Mouse (Mus musculus): ENCODE data around the gene Aco2. TPM values are rescaled to one million over a fixed set of nuclear protein-coding genes. Genes with fewer than 3 reads are reported as not detected.

Gene Aco2
- total RNA-seq, 4 experiments from 2014 or later = 297 to 630 (median 469) TPM

GRCm38 (mm10) chr15:81920546-81921217 is 48.6 kb downstream of the Aco2 start:
- no peak for DNase-seq

- DNase-seq = no peak
These were observed 49.1 kb downstream of the Aco2 start for GRCm38 (mm10) chr15:81921255-81921654.

GRCm38 (mm10) chr15:81924933-81925332 is 52.8 kb downstream of the Aco2 start:
- no peak for DNase-seq

GRCm38 (mm10) chr15:81925760-81926445 is 53.8 kb downstream of the Aco2 start, which contains the start of gene Polr3h:
TSS of gene Polr3h (minus strand) at chr15:81926240.
- peak; percentile 93 for DNase-seq

GRCm38 (mm10) chr15:81926446-81926822 is 54.3 kb downstream of the Aco2 start:
- DNase-seq = no peak

- no peak for DNase-seq
These were observed 55.6 kb downstream of the Aco2 start for GRCm38 (mm10) chr15:81927741-81928140.

- no peak for DNase-seq
These were observed 56.2 kb downstream of the Aco2 start for GRCm38 (mm10) chr15:81928277-81928676.

GRCm38 (mm10) chr15:81932951-81933470 is 60.9 kb downstream of the Aco2 start:
- no peak for DNase-seq

- no peak for DNase-seq
These were observed 61.9 kb downstream of the Aco2 start for GRCm38 (mm10) chr15:81933986-81934385.

- no peak for DNase-seq
These were observed 63.9 kb downstream of the Aco2 start for GRCm38 (mm10) chr15:81935869-81936637.

- DNase-seq = no peak
These were observed 64.6 kb downstream of the Aco2 start, which contains the start of gene Csdc2 for GRCm38 (mm10) chr15:81936679-81937078. TSS of gene Csdc2 (plus strand) at chr15:81936759.

GRCm38 (mm10) chr15:81937098-81937972 is 65.2 kb downstream of the Aco2 start:
- DNase-seq = peak; percentile 54

- no peak for DNase-seq
These were observed 66.1 kb downstream of the Aco2 start for GRCm38 (mm10) chr15:81938246-81938645.

- peak; percentile 54 for DNase-seq
These were observed 67.1 kb downstream of the Aco2 start for GRCm38 (mm10) chr15:81939157-81939715.

- no peak for DNase-seq
These were observed 67.7 kb downstream of the Aco2 start for GRCm38 (mm10) chr15:81939774-81940173.

- DNase-seq = no peak
These were observed 68.1 kb downstream of the Aco2 start for GRCm38 (mm10) chr15:81940219-81940618.

GRCm38 (mm10) chr15:81941010-81941409 is 68.9 kb downstream of the Aco2 start:
- DNase-seq = no peak

- no peak for DNase-seq
These were observed 71.2 kb downstream of the Aco2 start for GRCm38 (mm10) chr15:81943176-81943749.

- DNase-seq = no peak
These were observed 77.0 kb downstream of the Aco2 start for GRCm38 (mm10) chr15:81949076-81949475.

- no peak for DNase-seq
These were observed 77.5 kb downstream of the Aco2 start for GRCm38 (mm10) chr15:81949476-81950131.

- no peak for DNase-seq
These were observed 78.6 kb downstream of the Aco2 start for GRCm38 (mm10) chr15:81950716-81951115.
